Mouse (Mus musculus) bone marrow, adult 2 months (tissue): Measurements from ENCODE around the gene Zscan2. TPM values are rescaled to one million over a fixed set of nuclear protein-coding genes. Genes with fewer than 3 reads are reported as not detected.
A peak's percentile ranks its signal among the peaks of the same experiment; 100 is the strongest.

Source experiments
- H3K27ac ChIP-seq: fragments of 200-500 bp; 2 replicates; pipeline ENCODE4 v1.5.1; 2012; ENCODE audit warnings: low read depth, mild to moderate bottlenecking, control low read depth, inconsistent platforms, low read length; ENCODE audit not compliant: control insufficient read depth, poor library complexity, insufficient read depth
- H3K4me1 ChIP-seq: fragments of 200-500 bp; 2 replicates; pipeline ENCODE4 v1.6.1; 2011; ENCODE audit warnings: low read length; ENCODE audit not compliant: control insufficient read depth, insufficient read depth
- H3K4me3 ChIP-seq: fragments of 200-500 bp; replicated peaks from 2 replicates; pipeline ENCODE3; 2011; ENCODE audit warnings: mild to moderate bottlenecking, low read depth, low read length, control low read depth; ENCODE audit not compliant: control insufficient read depth
- CTCF ChIP-seq: fragments of 200-500 bp; IDR thresholded peaks from 2 replicates; pipeline ENCODE4 v1.5.1; 2011; ENCODE audit warnings: low read length, control low read depth; ENCODE audit not compliant: control insufficient read depth, insufficient read depth
- POLR2A ChIP-seq: fragments of 200-500 bp; IDR thresholded peaks from 2 replicates; pipeline ENCODE4 v1.6.1; 2011; ENCODE audit warnings: low read depth, mild to moderate bottlenecking, control low read depth, low read length, borderline replicate concordance; ENCODE audit not compliant: control insufficient read depth
- WGBS: fragments of 180-500 bp; shearing (Covaris S2); methylation state at CpG from one replicate; pipeline ENCODE4 v1.1.7; 2018; 5-methylcytosine and 5-hydroxymethylcytosine counted together
- polyA plus RNA-seq: library from polyadenylated mRNA; stranded (reverse); fragments of >200 nt; gene quantifications from 2 replicates; pipeline ENCODE4 v1.2.4, GENCODE M21; 2011; ENCODE audit warnings: low replicate concordance; ENCODE audit not compliant: missing spikeins, insufficient read depth, insufficient read length

Zscan2 gene
- polyA plus RNA-seq, 1 experiment, result 6.1 TPM

DNA sequence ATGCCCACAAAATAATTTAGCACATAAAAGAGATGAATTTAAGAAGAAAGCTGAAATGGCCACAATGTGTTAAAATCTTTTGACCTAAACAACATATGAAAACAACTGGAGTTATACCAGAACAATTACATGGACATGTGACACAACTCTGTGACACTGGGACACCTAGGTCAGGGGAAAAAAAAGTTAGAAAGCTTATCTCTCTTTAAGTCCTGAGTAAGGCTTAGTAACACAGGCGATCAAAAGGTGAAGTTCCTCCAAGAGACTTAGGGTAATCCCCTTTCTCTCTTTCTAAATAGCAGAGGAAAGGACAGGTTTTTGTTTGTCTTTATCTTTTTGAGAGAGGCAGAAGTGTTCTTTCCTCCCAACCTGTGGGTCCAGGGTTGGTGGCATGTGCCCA is 20.5 kb upstream of the Zscan2 start:
- Histone ChIP-seq H3K27ac (no peak overlapping the region), H3K4me1 (no peaks in the 10 kb centered on the region), H3K4me3 (no peak overlapping the region)
- TF ChIP-seq POLR2A (no peak), CTCF (no peak)
- 30% methylated on average over 1 of the region's 1 CpGs for WGBS

DNA sequence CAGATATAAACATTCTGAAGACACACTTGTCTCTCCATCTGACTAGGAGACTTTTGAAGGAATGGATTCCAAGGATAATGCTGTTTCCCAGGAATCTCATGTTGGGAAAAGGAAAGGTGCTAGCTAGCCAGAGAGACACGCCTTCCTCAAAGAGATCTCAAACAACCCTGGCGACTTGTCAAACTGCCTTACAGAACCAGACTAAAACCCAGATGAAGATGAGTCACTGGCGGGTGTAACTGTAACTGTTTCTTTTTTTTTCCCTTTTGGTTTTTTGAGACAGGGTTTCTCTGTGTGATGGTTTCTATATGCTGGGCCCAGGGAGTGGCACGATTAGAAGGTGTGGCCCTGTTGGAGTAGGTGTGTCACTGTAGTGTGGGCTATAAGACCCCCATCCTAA is 19.8 kb upstream of the Zscan2 start:
- WGBS, result 58% methylated on average over 4 of the region's 4 CpGs
- Histone ChIP-seq H3K27ac (no peak overlapping the region), H3K4me3 (no peak overlapping the region), H3K4me1 (no peaks in the 10 kb centered on the region)
- TF ChIP-seq CTCF (no peak), POLR2A (no peak)

DNA sequence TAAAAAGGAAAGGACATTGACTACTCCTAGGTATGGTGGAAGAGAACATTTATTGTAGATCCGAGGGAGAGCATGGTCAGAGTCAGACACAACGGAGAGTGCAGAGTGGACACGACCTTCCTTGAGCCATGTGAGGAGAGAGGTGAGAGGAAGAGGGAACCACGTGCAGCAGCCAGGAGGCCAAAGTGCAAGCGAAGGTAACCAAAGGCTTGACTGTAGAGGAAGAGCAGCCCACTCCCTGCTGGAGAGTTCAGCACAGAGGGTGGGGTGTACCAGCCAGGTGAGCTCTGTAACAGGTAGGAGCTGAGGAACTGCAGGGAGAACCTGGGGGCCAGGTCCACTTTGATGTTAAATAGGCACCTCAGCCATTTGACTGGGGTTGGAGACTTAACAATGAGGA is 18.6 kb upstream of the Zscan2 start:
- H3K4me3 ChIP-seq, result no peak overlapping the region
- 71% methylated on average over 5 of the region's 5 CpGs for WGBS
- TF ChIP-seq POLR2A (no peak), CTCF (no peak)
- no peak overlapping the region for H3K27ac ChIP-seq
- no peaks in the 10 kb centered on the region; the same call in 1 of the 2 replicates for H3K4me1 ChIP-seq

DNA sequence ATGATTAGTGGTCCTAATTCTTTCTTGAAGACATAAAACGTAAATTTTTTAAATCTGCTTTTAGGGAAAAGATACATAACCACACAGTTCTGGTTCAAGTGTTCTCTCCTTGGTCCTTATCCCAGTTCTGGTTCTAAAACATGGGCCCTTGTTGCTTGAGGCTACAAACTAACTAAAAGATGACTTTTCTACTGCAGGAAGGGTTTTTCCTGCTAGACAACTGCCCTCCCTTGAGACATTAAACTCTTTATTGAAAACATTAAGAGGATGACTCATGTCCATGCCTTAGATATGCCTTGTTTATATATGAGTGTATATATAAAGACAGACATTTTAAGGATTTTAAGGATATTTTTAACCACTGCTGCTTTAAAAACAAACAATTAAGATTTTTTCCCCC is 17.5 kb upstream of the Zscan2 start:
- H3K4me3 ChIP-seq, result no peak overlapping the region
- no peak overlapping the region for H3K27ac ChIP-seq
- WGBS, result 75% methylated on average over 1 of the region's 1 CpGs
- no peaks in the 10 kb centered on the region; the same call in 1 of the 2 replicates for H3K4me1 ChIP-seq
- TF ChIP-seq POLR2A, result no peak
- no peak for TF ChIP-seq CTCF

DNA sequence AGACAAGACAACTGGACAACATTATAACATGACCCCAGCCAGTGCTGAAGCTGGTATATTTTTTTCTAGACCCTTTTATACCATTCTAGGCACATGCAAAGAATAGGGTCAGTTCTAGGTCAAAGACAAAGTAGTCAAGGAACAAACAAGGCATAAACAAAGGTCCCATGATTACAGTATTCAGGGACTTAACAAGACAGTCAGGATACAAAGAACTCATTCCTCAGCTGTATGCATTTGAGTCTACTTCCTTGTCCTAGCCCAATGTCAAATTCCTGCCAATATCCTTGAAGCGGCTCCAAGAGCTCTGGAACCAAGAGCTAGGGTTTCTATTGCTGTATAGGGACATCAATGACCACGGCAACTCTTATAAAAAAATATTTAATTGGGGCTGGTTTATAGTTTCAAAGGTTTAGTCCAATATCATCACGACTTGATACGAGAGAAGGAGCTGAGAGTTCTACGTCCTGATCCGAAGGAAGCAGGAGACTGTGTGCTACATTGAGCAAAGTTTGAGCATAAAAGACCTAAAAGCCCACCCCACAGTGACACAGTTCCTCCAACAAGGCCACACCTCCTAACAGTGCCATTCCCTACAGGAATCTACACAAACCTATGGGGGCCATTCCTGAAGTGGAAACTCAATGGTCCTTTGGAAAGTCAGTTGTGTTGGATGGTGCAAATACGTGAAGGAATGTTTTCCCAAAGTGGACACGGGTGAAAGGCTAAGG is 16.6 kb upstream of the Zscan2 start:
- WGBS, result 84% methylated on average over 8 of the region's 8 CpGs
- Histone ChIP-seq H3K4me3 (no peak overlapping the region), H3K27ac (no peak overlapping the region), H3K4me1 (no peaks in the 10 kb centered on the region; the same call in 1 of the 2 replicates)
- TF ChIP-seq POLR2A (no peak), CTCF (no peak)

DNA sequence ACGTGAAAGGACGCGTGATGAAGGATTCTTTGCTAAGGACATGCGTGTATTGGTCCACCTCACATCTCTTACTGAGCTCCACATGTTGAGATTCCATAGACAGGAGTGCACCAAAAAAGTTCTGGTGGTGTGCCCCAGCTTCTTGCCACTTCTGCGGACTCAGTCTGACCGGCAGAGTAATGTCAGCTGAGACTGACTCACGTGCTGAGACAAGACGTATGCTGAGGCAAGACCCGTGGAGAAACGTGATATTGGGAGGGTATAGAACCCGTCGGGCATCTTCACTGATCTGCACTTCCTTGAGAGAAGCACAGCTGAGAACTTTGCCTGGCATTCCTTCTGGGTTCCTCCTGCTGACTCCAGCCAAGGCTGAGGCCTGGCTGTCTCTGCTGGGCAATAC is 16.0 kb upstream of the Zscan2 start:
- Histone ChIP-seq H3K4me1 (no peaks in the 10 kb centered on the region; the same call in 1 of the 2 replicates), H3K27ac (no peak overlapping the region), H3K4me3 (no peak overlapping the region)
- no peak for TF ChIP-seq CTCF
- no peak for TF ChIP-seq POLR2A
- 93% methylated on average over 12 of the region's 12 CpGs for WGBS

DNA sequence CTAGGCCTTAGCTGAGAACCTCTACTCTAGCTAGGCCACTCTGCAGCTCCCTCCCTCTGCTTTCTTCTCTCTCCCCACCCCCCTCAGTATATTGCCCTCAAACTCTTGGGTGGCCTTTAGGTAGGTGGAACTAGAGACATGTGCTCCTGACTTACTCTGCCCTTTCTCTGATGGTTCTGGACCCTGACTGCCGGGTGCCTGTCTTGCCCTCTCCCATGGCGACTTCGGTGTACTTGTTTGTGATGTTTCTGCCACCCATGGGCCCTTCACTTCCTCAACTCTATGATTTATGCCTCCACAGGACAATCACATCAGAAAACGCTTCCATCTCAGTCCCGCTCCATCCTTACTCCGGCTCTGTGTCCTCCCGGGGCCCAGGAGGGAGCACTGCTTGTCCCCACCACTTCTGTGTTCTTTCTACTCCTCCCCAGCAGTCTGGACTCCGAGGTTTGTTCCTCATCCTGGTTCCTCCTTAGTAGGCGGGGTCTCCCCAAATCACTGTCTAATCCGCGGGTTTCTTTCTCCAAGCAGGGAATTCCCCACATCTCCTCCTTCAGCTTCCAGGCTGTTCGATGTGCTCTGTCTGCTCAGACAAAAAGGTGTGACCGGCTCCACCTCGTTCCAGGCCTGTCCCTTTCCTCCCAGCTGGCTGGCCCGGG is 15.0 kb upstream of the Zscan2 start:
- H3K4me3 ChIP-seq, result peak overlapping the region; percentile 58
- H3K4me1 ChIP-seq, result no peaks in the 10 kb centered on the region; the same call in 1 of the 2 replicates
- TF ChIP-seq POLR2A, result no peak
- no peak for TF ChIP-seq CTCF
- H3K27ac ChIP-seq, result 0 out of 2 replicates have a peak overlapping the region, but pooled peaks have one; percentile 30
- 57% methylated on average over 15 of the region's 15 CpGs for WGBS

DNA sequence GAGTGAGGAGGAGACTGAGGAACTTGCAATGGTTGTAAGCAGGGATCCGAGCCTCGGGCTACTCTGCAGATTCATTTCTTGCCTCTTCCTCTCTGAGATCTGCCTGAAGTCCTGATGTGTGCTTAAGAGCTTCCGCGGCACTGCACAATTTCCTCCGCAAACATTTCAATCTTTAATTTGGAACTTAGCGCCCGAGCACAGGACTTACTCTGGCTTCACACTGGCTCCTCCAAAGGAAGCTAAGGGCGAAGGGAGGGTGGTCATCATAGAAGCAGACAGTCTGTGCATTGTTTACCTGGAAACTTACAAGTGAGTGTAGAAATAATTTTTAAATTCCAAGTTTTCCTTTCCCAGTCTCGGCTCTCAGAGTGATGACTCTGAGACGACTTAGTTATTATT is 14.4 kb upstream of the Zscan2 start:
- Histone ChIP-seq H3K27ac (0 out of 2 replicates have a peak overlapping the region, but pooled peaks have one; percentile 30), H3K4me3 (peak overlapping the region; percentile 58)
- 80% methylated on average over 10 of the region's 10 CpGs for WGBS

DNA sequence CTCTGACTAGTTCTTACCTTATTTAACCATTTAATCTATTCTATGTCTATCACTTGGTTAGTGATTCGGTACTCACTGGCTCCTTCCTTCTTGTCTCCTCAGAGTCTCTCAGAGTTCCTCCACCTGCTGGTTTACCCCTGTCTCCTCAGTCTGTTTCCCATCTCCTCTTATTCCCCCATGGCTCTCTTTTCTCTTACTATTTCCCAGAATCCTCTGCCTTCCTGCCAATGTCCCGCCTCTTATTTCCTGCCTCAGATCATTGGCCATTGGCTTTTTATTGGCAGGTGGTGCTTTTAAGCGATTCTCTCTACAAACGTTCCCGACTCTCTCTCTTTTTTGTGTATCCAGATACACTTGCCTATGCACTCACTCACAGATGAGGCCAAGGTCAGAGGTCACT is 14.0 kb upstream of the Zscan2 start:
- H3K27ac ChIP-seq, result no peak overlapping the region
- no peaks in the 10 kb centered on the region; the same call in 1 of the 2 replicates for H3K4me1 ChIP-seq
- H3K4me3 ChIP-seq, result no peak overlapping the region
- whole genome bisulfite sequencing, result 81% methylated on average over 5 of the region's 5 CpGs
- TF ChIP-seq POLR2A, result no peak
- TF ChIP-seq CTCF, result no peak

More for the DNA sequence above, 14.4 kb upstream of the Zscan2 start:
- TF ChIP-seq CTCF (no peak), POLR2A (no peak)
- H3K4me1 ChIP-seq, result no peaks in the 10 kb centered on the region; the same call in 1 of the 2 replicates
